8 mouse cellular contexts compared by ENCODE assay signal in genomic region chr9:45907078-45907428, GRCm38 (mm10). TPM values are rescaled to one million over a fixed set of nuclear protein-coding genes. Genes with fewer than 3 reads are reported as not detected.
DNase-seq lines count a peak whose midpoint lies in the region; ATAC-seq and TF ChIP-seq lines count a peak whose summit lies in the region.

No protein-coding gene starts in this region.

- no peaks in the 10 kb centered on the region for H3K27me3 ChIP-seq in heart, embryonic 15.5 days
- no peaks in the 10 kb centered on the region for H3K27me3 ChIP-seq in liver, embryonic 14.5 days (ENCODE audit: control insufficient read depth, insufficient read depth, low read length)
- H3K27me3 ChIP-seq in stomach, embryonic 16.5 days (ENCODE audit: control insufficient read depth, insufficient read depth, low read length), result no peaks in the 10 kb centered on the region

- no peak for TF ChIP-seq POLR2A in bone marrow macrophage, adult 2 months (IDR thresholded peaks at IDR 0.05; ENCODE audit: borderline replicate concordance, low read depth, low read length)

- H3K27ac ChIP-seq in layer of hippocampus, adult 2 months, result peak overlapping the region; percentile 100
- H3K27ac ChIP-seq in bone marrow macrophage, adult 2 months (ENCODE audit: insufficient read depth, low read depth, low read length), result peak overlapping the region; percentile 2
- peak overlapping the region; percentile 97 for H3K27ac ChIP-seq in heart, embryonic 15.5 days
- peak overlapping the region; percentile 94 for H3K27ac ChIP-seq in liver, embryonic 14.5 days
- peak overlapping the region; percentile 99 for H3K27ac ChIP-seq in stomach, embryonic 16.5 days (ENCODE audit: low read length)

- intact Hi-C loops in gastrocnemius, postnatal 14 days (cut with DNase I; ENCODE audit: low total_unique reads), result no loop called here

- 0% methylated on average over 19 of the region's 19 CpGs for WGBS in heart, embryonic 15.5 days
- under 1% methylated on average over 19 of the region's 19 CpGs for WGBS in liver, embryonic 14.5 days (ENCODE audit: insufficient replicate concordance)
- WGBS in stomach, embryonic 16.5 days, result under 1% methylated on average over 19 of the region's 19 CpGs

- TF ChIP-seq EP300 in liver, embryonic 14.5 days (IDR thresholded peaks at IDR 0.05; ENCODE audit: low read depth), result no peak

- H3K36me3 ChIP-seq in heart, embryonic 15.5 days, result peaks cover 42% of the 10 kb centered on the region
- peaks cover 6% of the 10 kb centered on the region for H3K36me3 ChIP-seq in liver, embryonic 14.5 days (replicated peaks; ENCODE audit: control insufficient read depth, insufficient read depth, low read depth)
- H3K36me3 ChIP-seq in stomach, embryonic 16.5 days (ENCODE audit: control insufficient read depth, insufficient read depth, low read length), result peaks cover 3% of the 10 kb centered on the region; the same call in 1 of the 2 replicates

- H3K9me3 ChIP-seq in heart, embryonic 15.5 days (replicated peaks), result no peaks in the 10 kb centered on the region
- H3K9me3 ChIP-seq in liver, embryonic 14.5 days (ENCODE audit: control insufficient read depth, low read length), result no peaks in the 10 kb centered on the region
- no peaks in the 10 kb centered on the region for H3K9me3 ChIP-seq in stomach, embryonic 16.5 days (replicated peaks; ENCODE audit: control insufficient read depth, low read length)

- peak overlapping the region; percentile 100 for H3K4me3 ChIP-seq in layer of hippocampus, adult 2 months
- H3K4me3 ChIP-seq in bone marrow macrophage, adult 2 months (ENCODE audit: insufficient read depth, low read length), result peak overlapping the region; percentile 72
- H3K4me3 ChIP-seq in heart, embryonic 15.5 days, result peak overlapping the region; percentile 78
- H3K4me3 ChIP-seq in liver, embryonic 14.5 days (ENCODE audit: insufficient read depth in 1 of 2, low read depth in 2 of 2, low read length in 2 of 2), result peak overlapping the region; percentile 87 to 93
- peak overlapping the region; percentile 73 for H3K4me3 ChIP-seq in stomach, embryonic 16.5 days (replicated peaks; ENCODE audit: low read length)

- DNase-seq in layer of hippocampus, adult 2 months (ENCODE audit: low spot score in 2 of 2), result peak in 1 of 2 experiments; percentile 16
- DNase-seq in layer of hippocampus, adult 11-12 months (ENCODE audit: low spot score), result no peak
- DNase-seq in liver, embryonic 14.5 days (ENCODE audit: low read depth in 3 of 3, low spot score in 3 of 3), result peak in 1 of 3 experiments; percentile 26
- no peak for DNase-seq in thymus, postnatal 4 days
- DNase-seq in gastrocnemius, postnatal 14 days, result no peak

- H3K4me1 ChIP-seq in bone marrow macrophage, adult 2 months (ENCODE audit: control insufficient read depth, insufficient read depth, low read length), result peaks cover 31% of the 10 kb centered on the region
- H3K4me1 ChIP-seq in heart, embryonic 15.5 days (replicated peaks), result peaks cover 21% of the 10 kb centered on the region
- peaks cover 7 to 10% of the 10 kb centered on the region in 2 experiments for H3K4me1 ChIP-seq in liver, embryonic 14.5 days (replicated peaks; ENCODE audit: control insufficient read depth in 2 of 2, insufficient read depth in 2 of 2, low read length in 1 of 2)
- peaks cover 20% of the 10 kb centered on the region for H3K4me1 ChIP-seq in stomach, embryonic 16.5 days (ENCODE audit: control insufficient read depth, insufficient read depth, low read length)

- peak overlapping the region; percentile 71 for H3K4me2 ChIP-seq in heart, embryonic 15.5 days
- peak overlapping the region; percentile 86 for H3K4me2 ChIP-seq in liver, embryonic 14.5 days (ENCODE audit: low read depth)
- peak overlapping the region; percentile 77 for H3K4me2 ChIP-seq in stomach, embryonic 16.5 days (ENCODE audit: low read depth, low read length)

- TF ChIP-seq CTCF in layer of hippocampus, adult 2 months (conservative IDR thresholded peaks at IDR 0.05), result no peak
- no peak for TF ChIP-seq CTCF in bone marrow macrophage, adult 2 months (IDR thresholded peaks at IDR 0.05; ENCODE audit: low read depth, low read length)
- TF ChIP-seq CTCF in liver, embryonic 14.5 days (IDR thresholded peaks at IDR 0.05; ENCODE audit: low read depth), result no peak

- H3K9ac ChIP-seq in heart, embryonic 15.5 days, result peak overlapping the region; percentile 86
- H3K9ac ChIP-seq in liver, embryonic 14.5 days (replicated peaks), result peak overlapping the region; percentile 99
- H3K9ac ChIP-seq in stomach, embryonic 16.5 days (ENCODE audit: low read length), result peak overlapping the region; percentile 97

- peak; percentile 15 for ATAC-seq in heart, embryonic 15.5 days (replicated peaks; ENCODE audit: insufficient number of reproducible peaks, insufficient read depth, low FRiP score, low read depth)
- ATAC-seq in liver, embryonic 14.5 days (ENCODE audit: insufficient read depth), result peak; percentile 19; the same call in 1 of the 2 replicates
- peak; percentile 25; the same call in 1 of the 2 replicates for ATAC-seq in stomach, embryonic 16.5 days (ENCODE audit: insufficient read depth, low FRiP score)

RNA-seq across cellular contexts. Expression of gene Rnf214, which starts 0.3 kb away (rescaled TPM):
- 10 to 100 TPM; 75.2 to 81.3 TPM for total RNA-seq in layer of hippocampus, adult 2 months (2021)
- polyA plus RNA-seq in bone marrow macrophage, adult 2 months (2012; ENCODE audit: insufficient read depth, insufficient read length, missing spikeins), result 30.5 and 33.0 TPM in 2 replicates
- polyA plus RNA-seq in heart, embryonic 15.5 days (2015; fragmentation: Nextera tagmentation; extraction: Ambion mirVana), result 40.3 and 43.3 TPM in 2 replicates
- 5.0 and 6.3 TPM in 2 replicates for polyA plus RNA-seq in liver, embryonic 14.5 days (2012; rRNA removed)
- 10.5 and 12.0 TPM in 2 replicates for polyA plus RNA-seq in liver, embryonic 14.5 days (2014; fragmentation: Nextera tagmentation; extraction: Ambion mirVana)
- polyA plus RNA-seq in stomach, embryonic 16.5 days (2015; fragmentation: Nextera tagmentation; extraction: Ambion mirVana), result 34.5 and 39.8 TPM in 2 replicates
- total RNA-seq in gastrocnemius, postnatal 14 days (2021), result 10 to 100 TPM; 21.2 to 25.9 TPM

RNA-seq across cellular contexts. Expression of gene Pcsk7, which starts 0.8 kb away (rescaled TPM):
- 10 to 100 TPM; 25.0 to 28.0 TPM for total RNA-seq in layer of hippocampus, adult 2 months (2021)
- 22.3 and 27.6 TPM in 2 replicates for polyA plus RNA-seq in bone marrow macrophage, adult 2 months (2012; ENCODE audit: insufficient read depth, insufficient read length, missing spikeins)
- 17.0 and 19.6 TPM in 2 replicates for polyA plus RNA-seq in heart, embryonic 15.5 days (2015; fragmentation: Nextera tagmentation; extraction: Ambion mirVana)
- polyA plus RNA-seq in liver, embryonic 14.5 days (2012; rRNA removed), result 7.3 and 7.7 TPM in 2 replicates
- polyA plus RNA-seq in liver, embryonic 14.5 days (2014; fragmentation: Nextera tagmentation; extraction: Ambion mirVana), result 4.9 and 5.0 TPM in 2 replicates
- polyA plus RNA-seq in stomach, embryonic 16.5 days (2015; fragmentation: Nextera tagmentation; extraction: Ambion mirVana), result 25.3 and 26.9 TPM in 2 replicates
- total RNA-seq in gastrocnemius, postnatal 14 days (2021), result 10 to 100 TPM; 13.7 to 13.9 TPM

RNA-seq across cellular contexts. Expression of gene Tagln, which starts 28.8 kb away (rescaled TPM):
- total RNA-seq in layer of hippocampus, adult 2 months (2021), result 10 to 100 TPM in 1 of 2 experiments, 1 to 10 TPM in 1; 7.0 to 13.2 TPM
- polyA plus RNA-seq in bone marrow macrophage, adult 2 months (2012; ENCODE audit: insufficient read depth, insufficient read length, missing spikeins), result 7.1 and 9.9 TPM in 2 replicates
- 90.8 and 117 TPM in 2 replicates for polyA plus RNA-seq in heart, embryonic 15.5 days (2015; fragmentation: Nextera tagmentation; extraction: Ambion mirVana)
- 5.1 and 6.3 TPM in 2 replicates for polyA plus RNA-seq in liver, embryonic 14.5 days (2012; rRNA removed)
- 2.6 and 6.8 TPM in 2 replicates for polyA plus RNA-seq in liver, embryonic 14.5 days (2014; fragmentation: Nextera tagmentation; extraction: Ambion mirVana)
- 572 and 707 TPM in 2 replicates for polyA plus RNA-seq in stomach, embryonic 16.5 days (2015; fragmentation: Nextera tagmentation; extraction: Ambion mirVana)
- 10 to 100 TPM; 43.4 to 64.7 TPM for total RNA-seq in gastrocnemius, postnatal 14 days (2021)

RNA-seq across cellular contexts. Expression of gene Sidt2, which starts 48.0 kb away (rescaled TPM):
- total RNA-seq in layer of hippocampus, adult 2 months (2021), result 10 to 100 TPM; 78.3 to 80.8 TPM
- polyA plus RNA-seq in bone marrow macrophage, adult 2 months (2012; ENCODE audit: insufficient read depth, insufficient read length, missing spikeins), result 110 and 122 TPM in 2 replicates
- 31.4 and 41.7 TPM in 2 replicates for polyA plus RNA-seq in heart, embryonic 15.5 days (2015; fragmentation: Nextera tagmentation; extraction: Ambion mirVana)
- 20.4 and 26.8 TPM in 2 replicates for polyA plus RNA-seq in liver, embryonic 14.5 days (2012; rRNA removed)
- 11.6 and 16.5 TPM in 2 replicates for polyA plus RNA-seq in liver, embryonic 14.5 days (2014; fragmentation: Nextera tagmentation; extraction: Ambion mirVana)
- polyA plus RNA-seq in stomach, embryonic 16.5 days (2015; fragmentation: Nextera tagmentation; extraction: Ambion mirVana), result 40.9 and 41.7 TPM in 2 replicates
- 10 to 100 TPM; 53.8 to 60.0 TPM for total RNA-seq in gastrocnemius, postnatal 14 days (2021)

Comparison
In these comparisons a context has a peak if more than half of its experiments do, and no peak if none do; other contexts are left out.
1. H3K27ac ChIP-seq: peak in every context shown above with its lines; median percentile 100 in layer of hippocampus, adult 2 months; 99 in stomach, embryonic 16.5 days; 97 in heart, embryonic 15.5 days; 94 in liver, embryonic 14.5 days; 2 in bone marrow macrophage, adult 2 months.